Mouse (Mus musculus): ENCODE measurements around the gene Obsl1.

The Obsl1 gene

DNA sequence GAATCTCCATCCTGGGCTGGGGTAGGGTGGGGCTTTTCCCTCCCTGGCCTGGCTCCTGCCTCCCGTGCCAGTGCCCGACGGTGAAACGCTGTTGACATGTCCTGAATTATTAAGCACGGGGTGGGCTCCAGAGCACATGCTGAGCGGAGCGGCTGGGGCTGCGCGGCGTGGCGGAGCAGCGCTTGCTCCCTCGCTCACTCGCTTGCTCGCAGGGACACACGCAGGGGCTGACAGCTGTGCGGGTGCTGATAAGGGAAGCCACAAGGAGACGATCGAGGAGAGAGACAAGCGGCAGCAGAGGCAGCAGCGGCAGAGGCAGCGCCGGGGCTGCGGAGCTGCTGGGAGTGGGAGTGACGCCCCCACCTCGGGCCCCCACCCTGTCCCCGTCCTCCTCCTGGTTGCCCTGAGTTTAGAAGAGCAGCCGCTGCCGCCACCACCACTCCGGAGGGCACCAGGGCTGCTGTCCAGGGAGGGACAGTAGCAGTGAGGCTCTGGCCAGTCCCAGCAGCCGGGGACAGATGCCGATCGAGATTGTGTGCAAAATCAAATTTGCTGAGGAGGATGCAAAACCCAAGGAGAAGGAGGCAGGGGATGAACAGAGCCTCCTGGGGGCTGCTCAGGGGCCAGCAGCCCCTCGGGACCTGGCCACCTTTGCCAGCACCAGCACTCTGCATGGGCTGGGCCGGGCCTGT is 55.8 kb downstream of the Obsl1 start, which contains the start of gene Asic4:
Gene Asic4, plus strand, starts transcription at position 123 of the 692 bp plus-strand sequence.
- DNase-seq: peak; percentile 55

DNA sequence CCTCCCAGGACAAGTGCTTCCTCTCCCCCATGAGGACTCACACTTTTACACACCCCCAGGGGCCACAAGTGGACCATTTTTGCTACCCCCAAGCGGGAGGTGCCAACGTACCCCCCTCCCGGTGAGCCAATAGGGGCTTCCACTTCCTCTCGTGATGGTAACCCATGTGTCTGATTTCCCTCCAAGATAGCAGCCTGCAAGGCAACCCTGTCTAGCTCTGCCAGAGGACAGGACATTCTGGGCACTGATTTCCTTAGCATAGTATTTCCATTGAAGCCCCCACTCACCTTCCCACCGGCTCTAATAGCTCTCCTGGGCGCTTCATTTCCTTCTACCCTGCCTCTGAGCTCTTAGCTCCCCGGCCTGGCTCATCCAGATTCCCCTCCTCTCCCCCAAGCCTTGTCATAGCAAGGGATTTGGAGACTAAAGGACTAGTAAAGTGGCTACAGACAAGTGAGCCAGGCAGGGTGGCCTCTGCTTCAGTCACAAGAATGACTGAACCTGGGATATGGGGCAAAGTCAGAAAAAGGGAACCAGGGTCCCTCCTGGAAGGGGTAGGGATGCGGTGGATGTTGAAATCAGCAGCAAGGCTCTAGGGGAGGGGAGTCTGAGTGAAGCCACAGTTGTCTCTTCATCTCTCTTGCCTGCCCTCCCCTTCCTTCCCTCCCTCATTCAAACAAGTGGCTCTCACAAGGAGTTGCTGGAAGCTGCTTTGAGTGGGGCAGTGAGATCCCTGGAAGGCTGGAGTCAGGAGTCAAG is 56.7 kb downstream of the Obsl1 start:
- DNase-seq: no peak

DNA sequence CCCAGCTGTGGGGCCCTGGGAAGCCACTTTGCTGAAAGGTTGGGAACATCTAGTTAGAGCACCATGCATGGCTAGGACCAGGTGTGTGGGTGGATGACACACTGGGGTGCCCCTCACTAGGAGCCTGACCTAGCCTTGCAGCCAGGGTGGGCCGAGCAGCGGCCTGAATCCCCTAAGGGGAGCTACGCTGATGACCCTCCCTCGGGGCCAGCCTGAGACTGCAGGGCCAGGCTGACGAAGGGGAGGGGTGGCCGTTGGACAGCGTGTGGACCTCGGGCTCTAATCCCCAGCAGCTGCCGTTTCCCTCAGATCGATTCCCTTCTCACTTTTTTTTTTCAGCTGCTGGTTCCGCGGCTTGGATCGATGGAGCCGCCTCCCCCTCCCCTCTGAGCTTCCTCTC is 57.3 kb downstream of the Obsl1 start:
- DNase-seq: no peak

DNA sequence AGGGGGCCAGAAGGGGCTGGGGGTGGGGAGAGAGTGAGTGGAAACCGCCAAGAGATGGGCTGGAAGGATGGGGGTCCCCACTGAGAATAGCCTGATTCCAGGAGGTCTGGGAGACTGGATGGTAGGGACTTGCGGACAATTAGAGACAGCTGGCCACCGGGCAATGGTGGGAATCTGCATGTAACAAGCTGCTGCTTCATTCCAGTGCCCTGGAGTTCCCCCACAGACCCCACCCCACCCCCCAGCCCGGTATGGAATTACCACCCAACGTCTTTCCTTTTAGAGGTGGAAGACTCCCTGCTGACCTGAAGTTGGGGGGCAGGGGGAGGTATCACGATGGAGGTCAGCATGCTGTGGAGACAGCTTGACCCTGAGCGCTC is 58.2 kb downstream of the Obsl1 start:
- no peak for DNase-seq

DNA sequence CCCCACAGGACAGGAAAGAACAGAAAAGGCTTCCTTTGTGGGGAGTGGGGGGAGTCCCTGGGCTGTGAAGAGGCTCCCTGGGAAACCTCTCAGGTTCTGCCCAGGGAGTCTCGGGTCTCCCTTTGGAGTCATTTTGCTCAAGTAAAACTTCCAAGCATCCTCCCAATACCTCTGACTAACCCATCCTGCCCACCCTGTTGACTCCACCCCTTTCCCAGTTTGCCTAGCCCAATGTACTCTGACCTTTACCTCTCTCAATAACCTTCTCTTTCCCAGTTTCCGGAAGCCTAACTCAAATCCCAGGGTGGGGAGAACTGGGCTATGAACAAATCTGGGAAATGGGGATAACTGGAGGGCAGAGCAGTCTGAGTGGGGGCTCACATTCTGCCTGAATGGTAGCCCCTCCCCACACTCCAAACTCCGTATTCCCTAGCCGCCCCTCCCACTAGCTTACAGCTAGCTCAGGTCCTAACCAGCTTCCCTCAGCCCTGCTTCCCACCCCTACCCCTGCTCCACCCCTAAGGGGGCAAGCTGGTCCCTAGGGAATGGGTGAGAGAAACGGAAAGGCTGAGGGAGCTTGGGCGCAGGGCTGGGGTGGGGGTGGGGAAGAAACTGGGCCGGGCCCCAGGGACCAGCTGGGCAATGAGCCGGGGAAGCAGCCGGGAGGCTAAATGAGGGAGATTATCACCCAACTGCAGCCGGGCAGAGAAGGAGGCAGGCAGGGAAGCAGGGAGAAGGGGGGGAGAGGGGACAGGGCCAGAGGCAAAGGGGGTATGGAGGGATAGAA is 58.8 kb downstream of the Obsl1 start:
- DNase-seq: no peak

DNA sequence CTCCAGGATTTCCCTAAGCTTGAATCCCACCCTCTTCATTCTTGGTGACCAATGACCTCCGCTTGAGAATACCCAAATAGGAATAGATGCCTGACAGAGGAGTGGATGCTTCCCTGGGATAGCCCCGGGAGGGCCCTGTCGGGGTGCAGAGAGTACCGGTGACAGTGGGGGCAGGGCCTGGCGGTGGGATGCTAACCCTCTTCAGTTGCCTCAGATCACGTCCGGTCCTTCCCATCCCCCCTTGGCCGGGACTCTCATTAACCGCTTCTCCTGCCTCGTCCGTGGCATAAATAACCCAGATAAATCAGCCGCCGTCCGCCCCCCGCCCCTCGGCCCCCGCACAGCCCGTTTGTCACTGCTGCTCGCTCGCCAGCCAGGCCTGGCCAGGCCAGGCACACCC is 59.6 kb downstream of the Obsl1 start:
- peak; percentile 62 for DNase-seq

DNA sequence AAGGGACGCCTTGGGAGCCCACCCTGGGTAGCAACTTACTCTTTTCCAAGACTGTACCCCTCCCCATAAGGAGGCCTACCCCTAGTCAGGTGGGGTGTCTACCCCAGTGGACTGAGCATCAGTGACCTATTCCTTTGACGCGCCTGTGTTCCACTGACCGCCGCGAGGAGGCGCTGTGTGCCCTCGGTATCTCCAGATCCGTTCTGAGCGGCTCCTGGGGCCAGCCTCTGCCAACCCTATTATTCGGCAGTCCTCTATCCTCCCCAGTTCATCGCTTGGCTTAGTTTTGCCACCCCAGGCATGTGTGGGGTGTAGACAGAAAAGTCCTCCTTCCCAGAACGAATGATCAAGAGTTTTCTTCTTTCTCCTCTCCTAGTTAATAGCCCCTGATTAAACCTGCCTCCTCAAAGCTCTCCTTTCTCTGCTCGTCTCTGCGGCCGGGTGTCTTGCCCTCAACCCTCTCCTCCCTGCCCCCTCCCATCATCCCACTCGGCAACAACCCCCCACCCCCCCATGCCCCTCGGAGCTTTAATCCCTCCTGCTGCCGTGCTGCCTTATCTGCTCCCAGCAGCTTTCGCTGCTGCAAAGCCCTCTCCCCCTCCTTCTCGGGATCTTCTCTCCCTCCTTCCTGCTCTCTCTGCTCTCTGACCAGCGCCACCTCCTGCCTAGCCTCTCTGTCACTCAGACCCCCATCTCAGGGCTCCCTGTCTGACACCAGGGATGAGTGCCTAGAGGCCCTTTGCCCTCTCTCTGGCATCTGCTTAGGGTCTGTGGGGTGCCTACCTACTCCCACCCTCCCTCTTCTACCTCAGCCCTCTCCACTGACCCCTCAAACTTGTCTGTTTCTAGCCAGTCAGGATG is 60.3 kb downstream of the Obsl1 start:
- peak; percentile 86 for DNase-seq

DNA sequence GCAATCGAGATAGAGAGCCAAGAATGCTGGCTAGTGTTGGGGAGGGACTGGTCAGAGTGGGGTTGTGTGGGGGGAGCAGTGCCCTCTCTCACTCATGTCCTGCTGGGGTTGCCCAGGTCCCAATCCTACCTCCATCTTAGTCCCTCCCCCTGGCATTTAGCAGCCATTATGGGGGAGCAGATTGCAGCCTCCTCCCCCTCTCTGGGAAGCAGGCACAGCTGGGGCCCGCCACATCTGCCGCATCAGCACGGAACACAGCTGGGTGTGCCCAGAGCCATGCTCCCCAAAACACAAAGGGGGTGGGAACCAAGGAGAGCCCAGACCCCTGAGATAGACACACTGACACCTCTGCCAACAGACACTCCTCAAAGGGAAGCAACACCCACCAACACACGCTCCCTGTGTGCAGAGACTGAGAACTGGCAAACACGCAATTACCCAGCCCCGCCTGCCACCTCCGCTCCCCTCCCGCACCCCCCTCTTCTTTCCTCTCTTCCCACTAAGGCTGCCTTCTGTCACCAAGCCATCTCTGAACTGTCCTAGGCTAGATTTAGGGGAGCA is 61.0 kb downstream of the Obsl1 start:
- DNase-seq: no peak

DNA sequence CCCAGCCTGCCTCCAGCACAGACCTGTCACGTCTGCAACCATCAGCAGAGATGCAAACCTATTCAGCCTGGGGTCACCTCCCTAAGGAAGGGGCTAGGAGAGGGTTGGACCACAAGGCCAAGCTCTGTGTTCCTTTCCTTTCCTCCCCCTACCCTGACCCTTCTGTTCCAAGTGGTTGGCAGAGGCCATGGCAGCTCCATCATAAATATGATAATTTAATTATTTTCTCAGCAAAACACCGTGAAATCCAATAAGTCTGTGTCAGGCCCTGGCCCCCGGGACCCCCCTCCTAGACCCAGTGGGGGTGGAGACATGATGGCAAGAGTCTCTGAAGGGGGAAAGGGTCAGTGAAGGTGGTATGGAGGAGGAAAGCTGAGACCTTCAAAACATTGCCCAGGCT is 62.0 kb downstream of the Obsl1 start:
- no peak for DNase-seq

DNA sequence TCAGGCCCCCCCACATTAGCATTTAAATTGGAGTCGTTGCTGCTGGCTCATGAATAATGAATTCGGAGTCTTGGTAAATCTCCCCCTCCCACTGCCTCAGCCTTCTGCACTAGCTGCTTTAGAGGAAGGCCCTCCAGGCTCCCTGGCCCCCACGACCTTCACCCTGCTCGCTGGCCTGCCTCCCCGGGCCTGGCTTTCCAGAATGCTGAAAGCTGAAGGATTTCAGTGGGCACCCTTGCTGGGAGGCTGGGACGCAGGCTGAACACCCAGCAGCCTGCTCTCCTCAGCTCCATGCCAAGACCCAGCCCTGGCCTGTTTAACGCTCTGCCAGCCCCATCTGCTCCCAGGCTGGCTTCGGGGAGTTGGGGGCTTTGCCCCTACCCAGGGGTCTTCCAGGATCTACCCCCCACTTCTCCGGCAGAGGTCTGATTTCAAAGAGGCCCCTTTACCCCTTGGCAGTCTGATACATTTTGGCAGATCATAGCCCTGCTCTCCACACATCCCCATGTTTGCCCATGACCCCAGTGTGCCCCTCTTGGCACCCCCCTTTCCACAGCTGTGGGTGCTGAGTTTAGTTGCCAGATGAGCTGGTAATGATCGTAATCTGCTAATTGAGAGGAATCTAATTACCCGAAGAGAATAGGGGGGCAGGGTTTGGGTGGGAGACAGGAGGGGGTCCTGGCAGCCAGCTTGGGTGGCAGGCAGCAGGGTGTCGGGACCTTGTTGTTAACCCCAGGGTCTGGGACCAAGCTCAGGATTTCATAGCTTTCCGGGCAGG is 62.8 kb downstream of the Obsl1 start:
- DNase-seq: no peak

DNA sequence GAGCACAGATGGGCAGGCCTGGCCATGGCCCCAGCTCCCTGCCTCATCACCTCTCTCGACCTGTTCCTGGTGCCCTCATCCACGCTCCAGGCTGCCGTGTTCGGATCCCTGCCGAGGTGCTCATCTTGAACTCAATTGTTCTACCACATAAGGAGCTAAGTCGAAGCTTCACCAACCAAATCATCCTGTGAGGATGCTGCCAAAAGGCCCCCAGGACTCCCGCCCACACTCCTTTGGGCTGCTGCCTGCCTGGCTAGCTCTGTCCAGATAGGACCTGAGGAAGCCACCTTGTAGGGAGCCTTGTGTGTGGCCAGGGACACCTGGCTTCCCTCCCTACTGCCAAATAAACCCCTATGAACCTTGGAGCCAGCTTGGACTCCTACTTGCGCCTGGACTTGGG is 63.4 kb downstream of the Obsl1 start:
- no peak for DNase-seq

DNA sequence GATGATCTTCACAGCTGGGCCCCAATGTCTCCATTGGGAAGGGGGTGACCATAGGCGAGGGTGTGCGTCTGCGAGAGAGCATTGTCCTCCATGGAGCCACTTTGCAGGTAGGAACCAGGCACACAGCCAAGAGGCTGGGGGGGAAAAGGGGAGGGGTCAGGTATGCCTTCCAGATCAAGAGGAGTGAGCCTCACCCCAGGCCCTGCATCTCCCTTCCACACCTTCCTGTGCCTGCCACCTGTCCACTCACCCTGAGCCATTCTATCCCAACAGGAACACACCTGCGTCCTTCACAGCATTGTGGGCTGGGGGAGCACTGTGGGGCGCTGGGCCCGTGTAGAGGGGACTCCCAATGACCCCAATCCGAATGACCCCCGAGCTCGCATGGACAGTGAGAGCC is 64.1 kb downstream of the Obsl1 start:
- DNase-seq: no peak

DNA sequence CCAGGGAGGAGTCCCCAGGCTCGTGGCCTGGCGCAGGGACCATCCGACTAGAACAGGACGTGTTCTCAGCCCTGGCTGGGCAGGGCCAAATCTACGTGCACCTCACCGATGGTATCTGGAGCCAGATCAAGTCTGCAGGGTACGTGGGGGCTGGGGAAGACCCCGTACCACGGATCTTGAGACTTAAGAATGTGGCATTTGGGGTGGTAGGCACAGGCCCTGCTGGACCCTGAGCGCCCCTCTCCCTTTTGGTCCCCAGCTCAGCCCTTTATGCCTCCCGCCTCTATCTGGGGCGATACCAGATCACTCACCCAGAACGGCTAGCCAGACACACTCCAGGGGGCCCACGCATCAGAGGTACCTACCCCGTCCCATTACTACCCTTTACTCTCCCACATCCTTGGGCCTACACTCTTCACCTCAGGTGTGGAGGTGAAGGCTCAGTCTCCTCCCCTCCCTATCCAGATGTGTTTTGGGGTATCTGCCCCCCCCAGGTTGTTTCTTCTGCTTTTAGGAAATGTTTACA is 64.7 kb downstream of the Obsl1 start:
- no peak for DNase-seq

DNA sequence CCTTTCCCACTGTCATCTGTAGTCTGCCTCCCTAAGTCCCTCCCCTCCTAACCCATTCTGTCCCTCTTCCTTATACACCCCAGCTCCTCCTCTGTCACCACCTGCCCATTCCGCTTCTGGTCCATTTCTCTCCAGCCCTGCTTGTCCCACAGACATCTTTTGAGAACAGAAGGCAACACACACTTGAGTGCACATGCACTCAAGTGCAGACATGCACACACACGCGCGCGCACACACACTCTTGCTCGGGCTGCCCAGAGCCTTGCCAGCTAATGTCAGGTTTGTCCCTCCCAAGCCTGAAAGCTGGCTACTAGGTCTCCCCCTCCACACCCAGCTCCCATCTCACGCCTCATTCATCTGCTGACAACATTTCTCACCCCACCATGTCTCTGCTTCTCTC is 65.6 kb downstream of the Obsl1 start:
- DNase-seq: no peak

DNA sequence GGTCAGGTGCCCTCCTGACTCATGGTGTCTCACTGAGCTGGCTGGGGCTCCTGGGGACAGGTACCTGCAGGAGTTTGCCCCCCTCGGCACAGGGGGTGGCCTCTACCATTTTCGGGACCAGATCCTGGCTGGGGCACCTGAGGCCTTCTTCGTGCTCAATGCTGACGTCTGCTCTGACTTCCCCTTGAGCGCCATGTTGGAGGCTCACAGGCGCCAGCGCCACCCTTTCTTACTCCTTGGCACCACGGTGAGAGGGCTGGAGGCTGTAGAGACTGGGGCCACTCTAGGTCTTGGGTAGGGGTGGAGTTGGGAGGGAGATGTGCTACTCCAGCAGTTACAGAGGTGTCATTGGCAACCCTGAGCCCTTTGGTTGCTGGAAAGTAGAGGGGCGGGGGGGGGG is 67.5 kb downstream of the Obsl1 start:
- DNase-seq: no peak

DNA sequence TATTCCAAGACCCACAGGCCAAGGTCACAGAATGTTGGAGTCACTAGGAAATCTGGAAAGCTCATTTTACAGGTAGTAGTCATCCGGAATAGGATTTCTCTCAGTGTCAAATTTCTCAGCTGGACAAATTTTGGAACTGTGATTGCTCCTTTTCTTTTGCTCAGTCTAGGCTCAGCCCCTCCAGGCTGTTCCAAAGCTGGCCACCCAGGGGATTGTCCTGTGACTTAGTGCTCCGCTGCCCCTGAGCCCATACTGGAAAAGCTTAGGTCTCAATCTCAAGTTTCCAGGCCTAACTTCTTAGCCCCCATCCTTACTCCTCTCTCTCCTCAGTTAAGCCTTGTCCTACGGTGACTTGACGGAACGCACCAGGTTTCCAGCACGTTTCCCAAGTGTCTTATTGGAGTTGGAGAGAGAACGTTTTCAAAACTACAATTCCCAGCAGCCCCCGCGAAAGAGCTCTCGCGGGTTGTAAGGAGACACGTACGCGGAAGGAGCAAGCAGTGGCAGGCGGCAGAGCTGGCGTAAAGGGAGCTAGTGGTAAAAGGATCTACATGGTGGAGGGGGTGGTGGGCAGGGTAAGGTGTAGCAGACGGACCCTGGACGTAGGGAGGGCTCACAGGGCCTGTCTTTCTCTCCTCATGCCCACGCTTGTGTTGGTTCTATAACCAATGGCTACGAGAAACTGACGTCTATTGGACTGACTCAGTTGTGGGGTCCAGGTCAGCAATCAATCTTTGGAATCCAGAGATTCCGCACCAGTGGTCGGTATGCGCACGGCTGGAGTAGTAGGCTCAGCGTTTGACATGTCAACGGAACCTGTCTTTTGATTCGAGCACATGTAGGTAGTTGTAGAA is 70.5 kb downstream of the Obsl1 start, which contains the start of gene Gmppa:
Gene Gmppa, plus strand, starts transcription at position 456 of the 854 bp plus-strand sequence.
- DNase-seq: peak; percentile 91
